Mouse (Mus musculus): ENCODE data around the gene Gm1043.

The Gm1043 gene

DNA sequence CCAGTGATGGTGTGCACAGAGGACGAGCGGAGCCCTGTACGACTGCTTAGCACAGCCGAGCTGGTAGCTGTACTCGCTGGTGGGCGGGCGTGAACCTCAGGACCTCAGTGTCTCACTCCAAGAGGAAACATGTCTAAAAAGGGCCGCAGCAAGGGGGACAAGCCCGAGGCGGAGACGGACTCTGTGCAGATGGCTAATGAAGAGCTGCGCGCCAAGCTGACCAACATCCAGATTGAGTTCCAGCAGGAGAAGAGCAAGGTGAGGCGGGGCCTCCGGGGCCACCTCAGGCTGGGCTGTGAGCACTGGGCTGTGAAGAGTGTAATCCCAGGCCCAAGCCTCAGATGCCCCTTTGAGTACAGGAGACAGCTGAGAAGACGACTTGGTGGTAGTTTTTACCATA, at the start of gene Gm1043:
TSS of gene Gm1043 (plus strand) at position 130 of the 400 bp plus-strand sequence.
- in situ Hi-C loops (cut with MboI): no loop called here

DNA sequence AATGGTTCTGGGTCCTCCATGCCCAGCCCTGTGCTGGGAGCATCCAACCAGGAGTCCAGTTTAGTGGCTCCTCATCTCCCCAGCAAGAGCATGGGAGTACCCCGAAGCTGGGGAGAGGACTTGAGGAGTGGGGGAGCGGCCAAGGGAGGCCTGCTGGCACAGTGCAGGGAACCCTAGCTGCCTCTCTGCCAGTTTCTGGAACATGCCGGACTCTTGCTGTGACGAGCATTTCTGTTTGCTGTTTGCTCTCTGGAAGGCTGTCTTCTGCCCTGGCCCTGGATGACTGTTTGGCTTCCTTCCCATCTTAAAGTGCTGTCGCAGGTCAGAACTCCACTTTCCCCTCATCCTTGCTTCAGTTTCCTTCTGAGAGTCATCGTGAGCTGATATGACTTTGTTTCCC, 49.3 kb upstream of the Gm1043 start:
- in situ Hi-C loops (cut with MboI): no loop called here

DNA sequence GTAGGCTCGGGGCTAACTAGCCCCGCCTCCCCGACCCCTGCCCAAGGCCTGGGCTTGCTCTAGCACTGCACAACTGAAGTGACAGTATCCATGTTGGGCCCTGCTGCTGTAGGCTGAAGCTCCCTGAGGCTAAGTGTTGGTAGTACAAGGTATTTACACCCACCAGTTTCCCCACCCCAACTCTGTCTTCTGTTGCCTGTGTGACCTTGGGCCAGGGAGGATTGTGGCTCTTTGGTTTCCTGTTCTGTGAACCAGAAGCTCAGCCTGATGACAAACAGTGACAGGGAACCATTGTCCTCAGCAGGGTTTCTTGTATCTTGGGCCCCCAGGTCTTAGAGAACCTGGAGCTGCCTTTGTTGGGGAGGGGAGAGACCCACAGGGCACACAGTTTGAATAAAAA, 48.3 kb upstream of the Gm1043 start:
- in situ Hi-C loops (cut with MboI): no loop called here

GRCm38 (mm10) chr5:37039908-37040307, 45.3 kb upstream of the Gm1043 start:
- in situ Hi-C loops (cut with MboI): no loop called here

GRCm38 (mm10) chr5:37040711-37041110, 44.5 kb upstream of the Gm1043 start:
- in situ Hi-C loops (cut with MboI): no loop called here

GRCm38 (mm10) chr5:37041651-37042050, 43.5 kb upstream of the Gm1043 start:
- in situ Hi-C loops (cut with MboI): no loop called here

- in situ Hi-C loops (cut with MboI): no loop called here
Observed at GRCm38 (mm10) chr5:37042934-37043333, 42.2 kb upstream of the Gm1043 start.

GRCm38 (mm10) chr5:37044793-37045192, 40.4 kb upstream of the Gm1043 start:
- in situ Hi-C loops (cut with MboI): no loop called here

GRCm38 (mm10) chr5:37045582-37045981, 39.6 kb upstream of the Gm1043 start:
- in situ Hi-C loops (cut with MboI): no loop called here

DNA sequence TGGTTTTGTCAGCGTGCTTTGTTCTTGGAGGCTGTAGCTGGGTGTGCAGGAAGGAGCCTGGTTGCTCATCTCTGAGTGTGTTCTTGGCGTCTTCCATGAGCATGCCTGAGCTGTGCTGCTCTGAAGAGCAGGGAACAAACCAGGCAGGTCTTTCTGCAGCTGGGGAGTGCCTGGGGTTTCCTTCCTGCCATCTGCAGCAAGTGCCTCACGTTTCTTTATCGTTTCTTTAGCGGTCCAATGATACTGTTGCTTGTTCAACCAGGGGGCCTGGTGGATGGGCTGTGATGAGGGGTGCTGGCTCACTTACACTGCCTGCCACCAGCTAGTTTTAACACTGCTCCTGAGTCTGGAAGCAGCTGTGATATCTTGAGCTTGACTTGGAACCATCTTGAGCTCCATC, 38.4 kb upstream of the Gm1043 start:
- in situ Hi-C loops (cut with MboI): no loop called here

DNA sequence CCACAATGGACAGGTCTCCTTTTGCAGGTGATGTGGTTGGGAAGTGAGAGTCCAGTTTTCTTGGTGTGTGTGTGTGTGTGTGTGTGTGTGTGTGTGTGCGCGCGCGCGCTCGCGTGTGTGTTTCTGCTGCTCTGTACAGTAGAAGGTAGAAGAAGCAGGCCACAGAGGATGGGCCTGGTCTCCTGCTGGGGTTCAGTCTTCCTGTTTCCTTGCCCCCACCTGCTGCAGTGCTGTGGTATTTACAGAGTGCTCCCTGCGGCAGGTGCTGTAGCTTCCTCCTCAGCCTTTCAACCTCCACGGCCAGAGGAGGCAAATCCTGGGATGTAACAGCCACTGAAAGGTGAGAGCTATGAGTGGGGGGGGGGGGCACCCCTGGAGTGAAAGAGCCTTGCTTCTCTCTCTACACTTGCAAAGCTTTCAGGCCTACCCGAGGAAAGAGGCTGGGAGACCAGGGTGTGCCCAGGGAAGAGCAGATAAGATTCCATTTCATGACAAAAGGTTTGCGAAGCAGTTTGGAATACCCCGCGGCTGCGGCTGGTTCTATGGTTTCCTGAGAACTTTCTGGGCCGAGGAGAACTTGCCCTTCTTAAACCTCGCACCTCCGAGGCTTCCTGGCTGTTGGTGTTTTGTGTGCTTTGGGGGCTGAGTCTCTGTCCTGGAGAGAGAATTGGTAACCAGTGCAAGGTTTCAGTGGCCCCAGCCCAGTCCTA, 37.8 kb upstream of the Gm1043 start:
- in situ Hi-C loops (cut with MboI): no loop called here

- in situ Hi-C loops (cut with MboI): no loop called here
Observed at GRCm38 (mm10) chr5:37047992-37048391, 37.2 kb upstream of the Gm1043 start.

DNA sequence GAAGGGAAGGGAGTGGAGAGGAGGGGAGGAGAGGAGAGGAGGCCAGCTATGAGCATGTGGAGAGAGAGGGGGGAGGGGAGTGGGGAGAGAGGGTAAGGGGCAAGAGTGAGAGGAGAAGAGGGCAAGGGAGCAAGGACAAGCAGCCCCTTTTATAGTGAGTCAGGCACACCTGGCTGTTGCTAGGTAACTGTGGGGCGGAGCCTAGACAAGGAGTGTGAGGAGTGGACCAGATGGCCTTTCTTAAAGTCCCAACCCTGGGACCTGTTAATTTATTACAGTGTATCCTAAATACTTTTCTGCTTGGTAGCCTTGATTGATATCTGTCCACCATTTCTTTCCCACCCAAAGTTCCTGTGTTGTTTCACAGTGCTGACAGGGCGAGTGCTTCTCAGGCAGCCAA, 36.1 kb upstream of the Gm1043 start:
- in situ Hi-C loops (cut with MboI): no loop called here

DNA sequence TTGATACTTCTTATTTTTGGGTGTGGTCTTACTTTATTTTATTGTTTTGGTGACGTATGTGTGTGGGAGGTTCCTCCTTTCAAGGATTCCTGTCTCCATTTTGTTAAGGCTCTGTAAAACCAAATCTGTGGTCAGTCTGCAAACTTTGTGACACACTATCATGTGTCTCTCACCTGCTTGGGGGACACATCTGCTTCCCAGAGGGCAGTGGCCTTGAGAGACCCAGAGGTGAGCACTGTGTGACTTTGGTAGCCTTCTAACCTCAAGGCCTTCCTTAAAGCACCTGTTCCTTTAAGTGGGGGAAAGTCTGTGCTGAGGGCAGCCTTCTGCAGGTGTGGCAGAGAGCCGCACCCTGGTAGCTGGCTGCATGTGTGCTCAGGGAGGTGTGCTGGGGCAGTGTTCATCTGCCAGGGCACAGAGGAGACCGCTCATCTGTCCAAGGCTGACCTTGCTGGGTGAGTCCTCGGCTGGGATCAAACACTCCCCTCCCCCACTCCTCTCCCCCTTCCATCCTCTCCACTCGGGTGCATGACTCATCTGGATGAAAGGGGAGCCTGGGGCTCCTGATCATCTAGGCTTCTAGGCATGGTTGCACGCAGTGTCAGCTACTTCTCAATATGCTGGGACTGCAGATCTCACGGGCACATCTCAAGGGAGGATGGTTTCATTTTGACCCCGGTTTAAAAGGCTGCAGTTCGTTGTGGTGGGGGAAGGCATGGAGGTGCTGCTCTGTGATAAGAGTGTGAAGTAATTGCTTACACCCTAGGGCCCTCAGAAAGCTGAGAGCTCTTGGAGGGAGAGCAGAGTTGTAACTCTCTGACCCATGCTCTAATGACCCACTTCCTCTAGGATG, 34.4 kb upstream of the Gm1043 start:
- in situ Hi-C loops (cut with MboI): no loop called here

DNA sequence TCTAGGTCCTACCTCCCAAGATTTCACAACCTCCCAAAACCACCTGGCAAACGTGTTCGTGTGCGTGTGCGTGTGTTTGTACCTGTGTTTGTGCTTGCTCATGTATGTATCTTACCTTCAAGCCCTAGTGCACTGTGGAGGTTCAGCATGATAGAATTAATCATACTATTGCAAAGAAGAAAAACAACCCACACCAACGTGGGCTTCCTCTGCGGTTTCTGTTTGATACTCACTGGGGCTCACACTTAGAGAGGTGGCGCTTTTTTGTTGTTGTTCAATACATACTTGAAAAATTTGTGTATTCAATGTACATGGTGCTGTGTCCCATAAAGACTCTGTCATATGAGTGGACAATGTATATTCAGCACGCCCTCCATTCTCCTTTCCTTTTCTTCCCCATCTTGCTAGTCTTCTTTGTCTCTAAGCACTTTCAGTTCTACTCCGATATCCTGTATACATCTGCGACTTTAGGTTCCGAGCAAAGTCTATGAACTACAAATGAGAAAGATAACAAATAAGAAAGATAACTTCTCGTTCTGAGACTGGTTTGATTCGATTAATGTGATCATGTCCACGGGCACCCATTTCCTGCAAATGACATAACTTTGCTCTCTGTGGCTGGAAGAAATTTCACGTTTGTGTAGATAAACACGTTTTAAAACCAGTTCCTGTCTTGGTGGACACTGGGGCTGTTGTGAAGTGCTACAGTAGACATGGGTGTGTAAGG, 33.6 kb upstream of the Gm1043 start:
- in situ Hi-C loops (cut with MboI): no loop called here

GRCm38 (mm10) chr5:37052846-37053245, 32.3 kb upstream of the Gm1043 start:
- in situ Hi-C loops (cut with MboI): no loop called here

GRCm38 (mm10) chr5:37055789-37056188, 29.4 kb upstream of the Gm1043 start:
- in situ Hi-C loops (cut with MboI): no loop called here

DNA sequence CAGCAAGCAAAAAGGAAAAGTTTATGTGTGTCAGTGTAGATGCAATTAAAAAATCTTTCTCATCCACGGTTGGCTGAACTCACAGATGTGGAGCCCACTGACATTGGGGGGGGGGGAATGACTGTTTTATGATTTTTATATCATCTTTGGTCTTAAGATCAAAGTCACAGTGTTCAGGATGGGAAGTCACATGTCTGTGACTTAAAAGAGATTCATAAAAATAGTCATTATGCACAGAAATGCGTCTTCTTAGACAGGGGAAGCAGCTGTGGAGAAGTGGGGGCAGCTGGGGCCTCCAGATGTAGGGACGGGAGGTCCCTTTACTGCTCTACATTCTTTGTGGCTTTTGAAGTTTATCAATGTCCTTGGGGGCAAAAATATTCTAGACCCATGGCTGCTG, 28.7 kb upstream of the Gm1043 start:
- in situ Hi-C loops (cut with MboI): no loop called here

DNA sequence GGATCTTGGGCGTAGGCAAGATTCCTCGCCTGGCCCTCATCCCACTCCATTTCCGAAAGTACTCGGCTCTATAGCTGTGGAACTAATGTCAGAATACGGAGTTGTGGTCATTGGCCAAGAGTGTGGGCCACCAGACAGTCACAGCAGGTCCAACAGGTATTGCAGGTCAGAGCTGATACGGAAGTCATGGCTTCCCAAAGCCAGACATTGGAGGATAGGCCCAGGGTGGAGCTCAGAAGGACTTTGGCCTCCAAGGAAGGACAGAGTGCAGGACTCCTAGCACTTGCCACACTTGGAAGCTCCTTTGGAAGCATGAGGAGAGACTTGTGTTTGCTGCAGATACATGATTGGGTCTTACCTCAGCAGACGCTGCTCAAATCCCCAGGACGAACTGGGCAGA, 23.6 kb upstream of the Gm1043 start:
- in situ Hi-C loops (cut with MboI): no loop called here

DNA sequence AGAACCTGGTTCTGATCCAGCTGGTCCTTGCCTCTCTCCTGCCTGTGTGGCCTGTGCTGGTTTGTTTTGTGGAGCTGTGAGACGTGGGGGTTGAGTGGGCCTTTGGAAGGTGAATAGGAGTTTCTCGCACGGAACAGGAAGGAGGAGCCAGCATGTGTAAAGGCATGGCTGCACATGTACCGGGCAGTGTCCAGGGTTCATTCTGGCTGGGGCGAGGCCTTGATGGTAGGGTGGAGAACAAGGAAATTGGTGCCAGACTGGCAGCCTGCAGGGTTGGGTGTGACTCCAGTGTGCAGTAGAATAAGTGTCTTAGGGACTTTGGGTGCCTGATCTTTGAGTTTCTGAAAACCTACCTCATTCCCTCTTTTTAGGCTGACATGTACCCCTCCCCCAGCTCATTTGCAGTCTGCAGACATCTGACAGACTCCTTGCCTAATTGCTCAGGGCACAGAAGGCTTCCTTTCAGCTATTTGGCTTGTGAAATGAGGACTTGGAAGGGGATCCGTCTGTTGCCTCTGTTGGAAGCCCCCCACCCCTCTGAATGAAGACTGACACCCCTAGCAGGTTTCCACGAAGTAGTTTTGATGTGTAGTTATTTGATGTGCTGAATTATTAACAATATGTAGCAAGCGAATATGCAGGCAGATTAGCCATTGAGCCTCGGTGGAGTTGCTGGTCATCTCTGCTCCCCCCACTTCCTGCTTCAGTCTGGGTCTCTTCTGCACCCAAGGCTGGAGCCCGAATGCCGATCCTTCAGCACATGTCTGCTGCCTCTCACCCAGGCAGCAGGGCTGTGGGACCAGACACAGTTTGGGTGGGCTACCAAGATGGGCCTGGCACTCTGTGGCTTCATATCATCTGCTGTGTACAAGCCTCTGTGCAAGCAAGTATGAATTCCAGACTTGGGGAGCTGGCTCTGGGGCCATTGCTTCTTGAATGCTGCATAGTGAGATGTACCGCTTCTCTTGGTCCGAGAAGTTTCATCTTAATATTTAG, 20.4 kb upstream of the Gm1043 start:
- in situ Hi-C loops (cut with MboI): no loop called here
